In the genomic region with DNA sequence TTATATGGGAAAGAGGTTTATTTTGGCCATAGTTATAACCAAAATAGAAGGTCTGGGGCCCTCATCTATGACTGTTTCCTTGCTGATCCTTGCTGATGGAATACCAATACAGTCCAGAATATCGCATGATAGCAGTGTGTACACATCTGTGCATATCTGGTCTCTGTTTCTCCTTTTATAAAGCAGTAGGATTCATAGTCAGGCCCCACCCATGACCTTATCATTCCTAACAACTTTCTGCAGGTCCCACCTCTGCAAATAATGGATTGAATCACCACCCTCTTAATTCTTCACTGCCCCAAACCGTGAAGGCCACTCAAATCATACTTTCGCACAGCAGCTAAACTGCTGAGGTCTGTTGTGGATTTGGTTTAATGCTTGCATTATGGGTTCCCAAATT, we compare ENCODE assay signal across 22 mouse cellular contexts.
"Had no signal": no experiment of that assay in that cellular context is flagged by ENCODE, and none has a peak within 500 bp of the region (broad histone marks: within the 10 kb centered on the region; RNA-seq: fewer than 3 reads in every experiment).

No protein-coding gene starts in this region.

- H3K9ac ChIP-seq: heart, embryonic 13.5 days; heart, embryonic 15.5 days; hindbrain, embryonic 13.5 days; hindbrain, embryonic 15.5 days; kidney, embryonic 15.5 days; limb, embryonic 12.5 days had no signal

- DNase-seq: gastrocnemius, postnatal 14 days; gastrocnemius, postnatal 36 days; heart, adult 18-20 months; heart, postnatal 14 days; heart, postnatal 36 days; kidney, adult 11 months; kidney, adult 2 months; kidney, adult 9 months; kidney, postnatal 14 days; kidney, postnatal 36 days had no signal

- H3K27me3 ChIP-seq: heart, embryonic 13.5 days; heart, embryonic 15.5 days; hindbrain, embryonic 13.5 days; hindbrain, embryonic 15.5 days; kidney, embryonic 15.5 days; limb, embryonic 12.5 days had no signal

- H3K27ac ChIP-seq: heart, embryonic 13.5 days; heart, embryonic 15.5 days; hindbrain, embryonic 13.5 days; hindbrain, embryonic 15.5 days; hindbrain, postnatal 0 days; kidney, embryonic 15.5 days; kidney, postnatal 0 days; left cerebral cortex, adult 2 months; limb, embryonic 10.5 days; limb, embryonic 12.5 days had no signal

- H3K4me2 ChIP-seq: heart, embryonic 11.5 days; heart, embryonic 13.5 days; heart, embryonic 15.5 days; hindbrain, embryonic 13.5 days; hindbrain, embryonic 15.5 days; kidney, embryonic 15.5 days; limb, embryonic 12.5 days had no signal

- H3K4me3 ChIP-seq: heart, embryonic 13.5 days; heart, embryonic 15.5 days; hindbrain, embryonic 13.5 days; hindbrain, embryonic 15.5 days; kidney, embryonic 15.5 days; left cerebral cortex, adult 2 months; limb, embryonic 10.5 days; limb, embryonic 12.5 days had no signal

- H3K9me3 ChIP-seq: heart, embryonic 13.5 days; heart, embryonic 15.5 days; hindbrain, embryonic 13.5 days; hindbrain, embryonic 15.5 days; kidney, embryonic 15.5 days; limb, embryonic 10.5 days; limb, embryonic 12.5 days had no signal

- H3K36me3 ChIP-seq: heart, embryonic 13.5 days; heart, embryonic 15.5 days; hindbrain, embryonic 13.5 days; hindbrain, embryonic 15.5 days; kidney, embryonic 15.5 days; limb, embryonic 10.5 days; limb, embryonic 12.5 days had no signal

- ATAC-seq: hindbrain, postnatal 0 days; intestine, embryonic 16.5 days had no signal
